Mouse (Mus musculus): ENCODE data around the gene Cd164l2. TPM values are rescaled to one million over a fixed set of nuclear protein-coding genes. Genes with fewer than 3 reads are reported as not detected.

Gene Cd164l2
- total RNA-seq, 2 experiments from 2014 or later: 0.26 TPM; not detected in 1

- no peak for DNase-seq
- intact Hi-C loops (cut with DNase I): no loop called here
- Histone ChIP-seq H3K27ac (peak overlapping the region; percentile 44), H3K4me3 (no peak overlapping the region)
- TF ChIP-seq CTCF (IDR thresholded peaks at IDR 0.05): no peak
Measured at GRCm38 (mm10) chr4:133178305-133178704, 33.6 kb upstream of the Cd164l2 start.

DNA sequence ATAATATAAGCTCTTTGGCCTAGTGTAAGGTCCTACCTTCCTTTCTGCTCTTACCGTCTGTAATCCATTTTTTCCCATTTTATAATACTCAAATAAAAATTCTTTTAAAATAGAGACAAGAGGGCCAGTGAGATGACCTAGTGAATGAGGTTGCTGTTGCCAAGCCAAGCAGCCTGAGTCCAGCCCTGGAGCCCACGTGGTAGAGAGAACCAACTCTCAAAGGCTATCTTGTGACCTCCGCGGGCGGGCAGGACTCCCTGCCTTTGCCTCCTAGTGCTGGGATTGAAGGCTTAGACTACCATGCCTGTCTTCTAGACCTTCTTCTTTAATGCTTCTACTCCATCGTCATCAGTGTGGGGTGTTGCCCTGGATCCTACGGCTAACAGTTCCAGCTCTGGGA lies 32.7 kb upstream of the Cd164l2 start:
- TF ChIP-seq CTCF (IDR thresholded peaks at IDR 0.05): no peak
- no peak overlapping the region for H3K27ac ChIP-seq
- DNase-seq: peak; percentile 48
- H3K4me3 ChIP-seq: no peak overlapping the region
- intact Hi-C loops (cut with DNase I): no loop called here

GRCm38 (mm10) chr4:133182439-133183033 lies 29.4 kb upstream of the Cd164l2 start:
- Histone ChIP-seq H3K27ac (peak overlapping the region; percentile 69), H3K4me3 (no peak overlapping the region)
- no peak for TF ChIP-seq CTCF (IDR thresholded peaks at IDR 0.05)
- peak; percentile 24 for DNase-seq
- intact Hi-C loops (cut with DNase I): no loop called here

- intact Hi-C loops (cut with DNase I): no loop called here
- Histone ChIP-seq H3K4me3 (no peak overlapping the region; the same call in 1 of the 2 replicates), H3K27ac (peak overlapping the region; percentile 81)
- DNase-seq: peak; percentile 4
- no peak for TF ChIP-seq CTCF (IDR thresholded peaks at IDR 0.05)
Measured at GRCm38 (mm10) chr4:133184031-133184897, 27.7 kb upstream of the Cd164l2 start.

DNA sequence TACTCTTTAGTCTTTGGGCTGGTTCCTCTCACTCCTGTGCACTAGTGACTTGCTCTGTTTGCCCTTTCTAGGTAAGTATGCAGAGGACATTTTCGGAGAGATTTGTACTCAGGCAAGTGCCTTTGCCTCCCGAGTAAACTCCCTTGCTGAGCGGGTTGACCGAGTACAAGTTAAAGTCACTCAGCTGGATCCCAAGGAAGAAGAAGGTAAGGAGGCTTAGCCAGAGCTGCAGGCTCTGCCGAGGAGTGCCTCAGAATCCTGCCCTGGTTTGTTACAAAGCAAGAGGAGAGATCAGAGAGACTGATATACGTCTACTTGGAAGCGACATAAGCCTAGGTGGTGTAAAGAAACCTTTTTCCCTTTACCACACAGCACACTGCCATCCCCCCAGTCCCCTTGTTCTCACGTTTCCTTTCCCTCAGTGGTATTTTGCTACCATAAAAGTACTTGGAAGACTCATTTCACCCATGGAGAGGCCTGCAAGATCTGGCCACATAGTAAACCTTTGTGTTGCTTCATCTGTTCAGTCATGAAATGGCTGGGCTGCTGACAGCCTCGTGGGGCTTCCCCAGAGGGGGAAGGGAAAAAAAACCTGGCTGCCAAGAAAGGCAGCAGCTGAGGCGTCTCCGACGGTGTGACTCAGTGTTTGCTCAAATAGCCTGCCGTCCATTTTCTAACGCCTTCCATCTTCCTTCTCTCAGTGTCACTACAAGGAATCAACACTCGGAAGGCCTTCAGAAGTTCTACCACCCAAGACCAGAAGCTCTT lies 26.8 kb upstream of the Cd164l2 start:
- DNase-seq: peak; percentile 81
- Histone ChIP-seq H3K27ac (peak overlapping the region; percentile 81), H3K4me3 (peak overlapping the region; percentile 49)
- intact Hi-C loops (cut with DNase I): no loop called here
- TF ChIP-seq CTCF (IDR thresholded peaks at IDR 0.05): no peak

- DNase-seq: peak; percentile 28
- H3K4me3 ChIP-seq: peak overlapping the region; percentile 49
- intact Hi-C loops (cut with DNase I): no loop called here
Measured at GRCm38 (mm10) chr4:133185893-133186292, 26.0 kb upstream of the Cd164l2 start.

DNA sequence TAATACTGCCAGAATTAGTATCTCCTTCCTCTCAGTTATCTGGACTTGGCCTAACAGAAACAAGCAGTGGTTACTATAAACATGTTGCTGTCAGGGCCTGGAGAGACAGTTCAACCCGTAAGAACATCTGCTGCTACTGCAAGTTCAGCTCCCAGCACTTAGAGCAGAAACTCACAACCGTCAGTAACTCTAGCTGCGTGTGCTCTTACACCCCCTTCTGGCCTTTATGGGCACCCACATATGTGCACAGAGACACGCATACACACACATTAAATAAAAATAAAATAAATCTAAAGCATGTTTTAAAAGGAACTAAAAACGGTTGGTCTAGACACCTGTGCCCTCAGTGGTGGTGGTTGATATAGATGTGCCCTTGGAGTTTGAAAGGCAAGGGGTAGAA lies 25.1 kb upstream of the Cd164l2 start:
- Histone ChIP-seq H3K27ac (no peak overlapping the region), H3K4me3 (no peak overlapping the region)
- peak; percentile 25; the same call in 1 of the 2 replicates for TF ChIP-seq CTCF (IDR thresholded peaks at IDR 0.05)
- intact Hi-C loops (cut with DNase I): no loop called here
- no peak for DNase-seq

More at GRCm38 (mm10) chr4:133185893-133186292, 26.0 kb upstream of the Cd164l2 start:
- H3K27ac ChIP-seq: peak overlapping the region; percentile 81
- no peak for TF ChIP-seq CTCF (IDR thresholded peaks at IDR 0.05)

DNA sequence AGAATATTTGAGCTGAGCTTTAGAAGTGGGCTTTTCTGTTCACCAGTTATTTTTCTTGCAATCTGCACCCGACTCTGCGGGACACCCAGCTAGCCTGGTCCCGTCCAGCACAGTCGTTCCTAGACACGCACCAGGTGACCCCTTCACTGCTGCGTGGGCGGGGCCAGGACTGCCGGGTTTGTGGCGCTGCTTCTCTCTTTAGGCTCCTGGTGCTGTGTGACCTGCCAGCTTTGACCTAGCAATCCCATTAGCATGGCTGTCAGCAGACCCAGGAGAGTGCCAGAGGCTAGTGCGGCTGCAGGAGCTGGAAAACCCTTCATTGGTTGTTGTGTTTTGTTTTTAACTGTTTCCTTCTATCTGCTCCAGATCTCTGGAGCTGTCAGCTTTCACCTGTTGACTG lies 22.5 kb upstream of the Cd164l2 start:
- intact Hi-C loops (cut with DNase I): no loop called here
- TF ChIP-seq CTCF (IDR thresholded peaks at IDR 0.05): no peak
- Histone ChIP-seq H3K4me3 (no peak overlapping the region), H3K27ac (no peak overlapping the region)
- DNase-seq: no peak

- no peak for TF ChIP-seq CTCF (IDR thresholded peaks at IDR 0.05)
- H3K27ac ChIP-seq: no peak overlapping the region
- no peak overlapping the region for H3K4me3 ChIP-seq
- intact Hi-C loops (cut with DNase I): no loop called here
- no peak for DNase-seq
Measured at GRCm38 (mm10) chr4:133194482-133194881, 17.4 kb upstream of the Cd164l2 start.

- no peak overlapping the region for H3K27ac ChIP-seq
- intact Hi-C loops (cut with DNase I): loop anchor here (5.0 kb wide), 1 partner anchor 63 kb away; the partner anchor contains the start of gene Wasf2
- DNase-seq: no peak
- TF ChIP-seq CTCF (IDR thresholded peaks at IDR 0.05): no peak
- no peak overlapping the region for H3K4me3 ChIP-seq
Measured at GRCm38 (mm10) chr4:133195014-133195413, 16.9 kb upstream of the Cd164l2 start.

GRCm38 (mm10) chr4:133196136-133196535 lies 15.8 kb upstream of the Cd164l2 start:
- DNase-seq: no peak
- intact Hi-C loops (cut with DNase I): loop anchor here (5.0 kb wide), 1 partner anchor 64 kb away; the partner anchor contains the start of gene Wasf2
- no peak overlapping the region for H3K27ac ChIP-seq
- no peak overlapping the region for H3K4me3 ChIP-seq
- no peak for TF ChIP-seq CTCF (IDR thresholded peaks at IDR 0.05)

DNA sequence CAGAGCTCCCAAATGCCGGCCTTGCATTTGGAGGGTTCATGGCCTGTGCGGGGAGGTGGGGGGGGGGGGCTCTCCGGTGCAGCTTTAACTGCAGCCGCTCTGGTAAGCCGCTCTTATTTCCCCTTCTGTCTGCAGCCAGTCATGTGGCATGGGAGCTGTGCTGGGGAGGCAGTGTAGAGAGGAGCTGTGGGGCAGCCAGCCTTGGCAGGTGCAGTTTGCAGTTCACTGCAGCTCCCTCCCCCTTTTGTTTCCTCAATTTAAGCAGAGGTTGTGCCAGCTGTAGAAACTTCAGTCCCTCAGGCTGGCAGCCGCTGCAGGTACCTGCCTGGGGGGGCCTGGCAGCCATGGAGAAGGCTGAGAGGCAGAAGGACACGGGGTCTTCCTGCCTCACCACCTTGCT lies 15.1 kb upstream of the Cd164l2 start:
- intact Hi-C loops (cut with DNase I): loop anchor here (5.0 kb wide), 1 partner anchor 65 kb away; the partner anchor contains the start of gene Wasf2
- TF ChIP-seq CTCF (IDR thresholded peaks at IDR 0.05): no peak
- Histone ChIP-seq H3K4me3 (no peak overlapping the region), H3K27ac (peak overlapping the region; percentile 69)
- DNase-seq: no peak
